Mouse (Mus musculus) MEL (cell line): ENCODE measurements around the gene Cdk10. TPM values are rescaled to one million over a fixed set of nuclear protein-coding genes. Genes with fewer than 3 reads are reported as not detected.

Source experiments
- DNase-seq: peaks from one replicate; pipeline ENCODE4 v3.0.0; 2011; ENCODE audit warnings: low read depth, low spot score
- H3K27ac ChIP-seq: 2 replicates; pipeline ENCODE4 v1.5.1; 2012; ENCODE audit warnings: low read depth, mild to moderate bottlenecking, control low read depth, low read length, moderate library complexity; ENCODE audit not compliant: control insufficient read depth
- H3K27me3 ChIP-seq, 2 experiments: fragments of 150-350 bp in 1 of 2; sonication (generic) in 1 of 2; 2 replicates each; pipeline ENCODE4 v1.6.1; 2012; ENCODE audit warnings: low read length in 2 of 2, mild to moderate bottlenecking in 2 of 2, improper control_type of control experiment in 1 of 2, moderate library complexity in 1 of 2; ENCODE audit not compliant: insufficient read depth in 2 of 2, control insufficient read depth in 1 of 2
- H3K36me3 ChIP-seq, 2 experiments: 2 replicates each; pipeline ENCODE4 v1.6.1; 2012 to 2014; ENCODE audit warnings: low read length in 2 of 2, improper control_type of control experiment in 1 of 2, inconsistent platforms in 1 of 2, mild to moderate bottlenecking in 1 of 2; ENCODE audit not compliant: insufficient read depth in 2 of 2, control insufficient read depth in 1 of 2
- H3K4me1 ChIP-seq, 2 experiments: fragments of 150-350 bp in 1 of 2; sonication (generic) in 1 of 2; 2 replicates each; pipeline ENCODE4 v1.6.1; 2012; ENCODE audit warnings: low read length in 2 of 2, improper control_type of control experiment in 1 of 2, mild to moderate bottlenecking in 1 of 2; ENCODE audit not compliant: insufficient read depth in 2 of 2, control insufficient read depth in 1 of 2
- H3K4me3 ChIP-seq, 2 experiments: fragments of 150-350 bp in 1 of 2; sonication (generic) in 1 of 2; 2 replicates each; pipeline ENCODE4 v1.5.1; 2012; ENCODE audit warnings: low read depth in 2 of 2, low read length in 2 of 2, mild to moderate bottlenecking in 2 of 2, moderate library complexity in 2 of 2, control low read depth in 1 of 2, improper control_type of control experiment in 1 of 2; ENCODE audit not compliant: control insufficient read depth in 1 of 2, insufficient read depth in 1 of 2
- H3K79me2 ChIP-seq: 2 replicates; pipeline ENCODE4 v1.6.1; 2012; ENCODE audit warnings: mild to moderate bottlenecking, low read length, moderate library complexity; ENCODE audit not compliant: control insufficient read depth, poor library complexity, insufficient read depth
- H3K9ac ChIP-seq: 2 replicates; pipeline ENCODE4 v1.6.1; 2012; ENCODE audit warnings: low read depth, mild to moderate bottlenecking, control low read depth, low read length, moderate library complexity; ENCODE audit not compliant: control insufficient read depth, poor library complexity, severe bottlenecking
- H3K9me3 ChIP-seq: fragments of 150-350 bp; sonication (generic); replicated peaks from 2 replicates; pipeline ENCODE4 v1.6.1; 2012; ENCODE audit warnings: mild to moderate bottlenecking, low read length, improper control_type of control experiment, moderate library complexity; ENCODE audit not compliant: insufficient read depth
- BHLHE40 ChIP-seq: IDR thresholded peaks from 2 replicates; pipeline ENCODE4 v1.6.1; 2012; ENCODE audit warnings: low read depth, mild to moderate bottlenecking, inconsistent platforms, low read length, improper control_type of control experiment, borderline replicate concordance
- CTCF ChIP-seq, 3 experiments: IDR thresholded peaks in 2 of 3; conservative IDR thresholded peaks in 1 of 3; 2 replicates each; pipeline ENCODE4 v1.5.1; 2011 to 2012; ENCODE audit warnings: low read length in 3 of 3, low read depth in 2 of 3, mild to moderate bottlenecking in 2 of 3, improper control_type of control experiment in 1 of 3, inconsistent platforms in 1 of 3, mixed read lengths in 1 of 3, moderate library complexity in 1 of 3; ENCODE audit not compliant: control insufficient read depth in 1 of 3, insufficient read depth in 1 of 3, poor library complexity in 1 of 3, severe bottlenecking in 1 of 3
- E2F4 ChIP-seq: IDR thresholded peaks from 2 replicates; pipeline ENCODE4 v1.6.1; 2011; ENCODE audit warnings: low read depth, low read length, improper control_type of control experiment, borderline replicate concordance
- ELF1 ChIP-seq: IDR thresholded peaks from 2 replicates; pipeline ENCODE4 v1.6.1; 2014; ENCODE audit warnings: low read depth, mild to moderate bottlenecking, inconsistent platforms, low read length, improper control_type of control experiment, moderate library complexity
- EP300 ChIP-seq, 2 experiments: IDR thresholded peaks; 2 replicates each; pipeline ENCODE4 v1.6.1; 2011; ENCODE audit warnings: improper control_type of control experiment in 2 of 2, low read length in 2 of 2, low read depth in 1 of 2, mild to moderate bottlenecking in 1 of 2
- ETS1 ChIP-seq: IDR thresholded peaks from 2 replicates; pipeline ENCODE4 v1.6.1; 2012; ENCODE audit warnings: low read depth, mild to moderate bottlenecking, inconsistent platforms, low read length, improper control_type of control experiment, moderate library complexity
- GABPA ChIP-seq: IDR thresholded peaks from 2 replicates; pipeline ENCODE4 v1.6.1; 2012; ENCODE audit warnings: low read depth, mild to moderate bottlenecking, inconsistent platforms, low read length, improper control_type of control experiment, moderate library complexity
- HCFC1 ChIP-seq: IDR thresholded peaks from 2 replicates; pipeline ENCODE4 v1.6.1; 2012; ENCODE audit warnings: low read depth, mild to moderate bottlenecking, inconsistent platforms, low read length, improper control_type of control experiment, moderate library complexity
- JUND ChIP-seq: IDR thresholded peaks from 2 replicates; pipeline ENCODE4 v1.6.1; 2011; ENCODE audit warnings: low read depth, mild to moderate bottlenecking, improper control_type of control experiment, low read length
- KAT2A ChIP-seq: conservative IDR thresholded peaks from 2 replicates; pipeline ENCODE4 v1.6.1; 2012; ENCODE audit warnings: low read depth, low read length, improper control_type of control experiment, inconsistent platforms
- MAFK ChIP-seq: IDR thresholded peaks from 2 replicates; pipeline ENCODE4 v1.6.1; 2011; ENCODE audit warnings: low read depth, mild to moderate bottlenecking, low read length, improper control_type of control experiment, borderline replicate concordance
- MAX ChIP-seq: IDR thresholded peaks from 2 replicates; pipeline ENCODE4 v1.6.1; 2011; ENCODE audit warnings: low read length, improper control_type of control experiment
- MAZ ChIP-seq: IDR thresholded peaks from 2 replicates; pipeline ENCODE4 v1.6.1; 2012; ENCODE audit warnings: low read depth, mild to moderate bottlenecking, inconsistent platforms, low read length, improper control_type of control experiment
- MEF2A ChIP-seq: IDR thresholded peaks from 2 replicates; pipeline ENCODE4 v1.6.1; 2014; ENCODE audit warnings: low read depth, mild to moderate bottlenecking, inconsistent platforms, low read length, improper control_type of control experiment; ENCODE audit not compliant: poor library complexity, insufficient replicate concordance, severe bottlenecking; ENCODE audit errors: extremely low read depth
- MXI1 ChIP-seq: IDR thresholded peaks from 2 replicates; pipeline ENCODE4 v1.6.1; 2011; ENCODE audit warnings: mild to moderate bottlenecking, low read depth, low read length, improper control_type of control experiment
- MYB ChIP-seq: IDR thresholded peaks from 2 replicates; pipeline ENCODE4 v1.6.1; 2011; ENCODE audit warnings: mild to moderate bottlenecking, low read depth, low read length, improper control_type of control experiment
- MYC ChIP-seq: IDR thresholded peaks from 2 replicates; pipeline ENCODE4 v1.6.1; 2011; ENCODE audit warnings: low read depth, mild to moderate bottlenecking, low read length, improper control_type of control experiment, moderate library complexity
- NELFE ChIP-seq: IDR thresholded peaks from 2 replicates; pipeline ENCODE4 v1.6.1; 2011; ENCODE audit warnings: low read depth, low read length, improper control_type of control experiment
- NRF1 ChIP-seq: IDR thresholded peaks from 2 replicates; pipeline ENCODE4 v1.6.1; 2014; ENCODE audit warnings: low read depth, mild to moderate bottlenecking, inconsistent platforms, low read length, improper control_type of control experiment, moderate library complexity; ENCODE audit not compliant: poor library complexity, insufficient read depth, severe bottlenecking
- POLR2A ChIP-seq, 2 experiments: IDR thresholded peaks; 2 replicates each; pipeline ENCODE4 v1.6.1; 2011 to 2012; ENCODE audit warnings: low read length in 2 of 2, mild to moderate bottlenecking in 2 of 2, control low read depth in 1 of 2, improper control_type of control experiment in 1 of 2, low read depth in 1 of 2, moderate library complexity in 1 of 2; ENCODE audit not compliant: control insufficient read depth in 1 of 2, insufficient read depth in 1 of 2, poor library complexity in 1 of 2
- POLR2AphosphoS2 ChIP-seq: IDR thresholded peaks from 2 replicates; pipeline ENCODE4 v1.6.1; 2011; ENCODE audit warnings: low read length, improper control_type of control experiment
- POLR2AphosphoS5 ChIP-seq: IDR thresholded peaks from 2 replicates; pipeline ENCODE4 v1.6.1; 2012; ENCODE audit warnings: low read depth, borderline replicate concordance, mild to moderate bottlenecking, inconsistent platforms, low read length, moderate library complexity, mixed read lengths
- RCOR1 ChIP-seq: IDR thresholded peaks from 2 replicates; pipeline ENCODE4 v1.6.1; 2012; ENCODE audit warnings: low read depth, mild to moderate bottlenecking, inconsistent platforms, low read length, improper control_type of control experiment
- SIN3A ChIP-seq: IDR thresholded peaks from 2 replicates; pipeline ENCODE4 v1.6.1; 2012; ENCODE audit warnings: low read length, improper control_type of control experiment, inconsistent platforms
- SMC3 ChIP-seq: IDR thresholded peaks from 2 replicates; pipeline ENCODE4 v1.6.1; 2011; ENCODE audit warnings: low read depth, low read length, improper control_type of control experiment
- TAL1 ChIP-seq: IDR thresholded peaks from 2 replicates; pipeline ENCODE4 v1.6.1; 2012; ENCODE audit warnings: mild to moderate bottlenecking, inconsistent platforms, low read length, moderate library complexity, mixed read lengths
- TBP ChIP-seq: IDR thresholded peaks from 2 replicates; pipeline ENCODE4 v1.8.0; 2011; ENCODE audit warnings: low read depth, low read length, improper control_type of control experiment
- TCF12 ChIP-seq: IDR thresholded peaks from 2 replicates; pipeline ENCODE4 v1.6.1; 2014; ENCODE audit warnings: low read depth, mild to moderate bottlenecking, inconsistent platforms, low read length, improper control_type of control experiment, moderate library complexity
- USF1 ChIP-seq: IDR thresholded peaks from 2 replicates; pipeline ENCODE4 v1.6.1; 2014; ENCODE audit warnings: low read depth, mild to moderate bottlenecking, inconsistent platforms, low read length, improper control_type of control experiment, moderate library complexity
- ZC3H11A ChIP-seq: IDR thresholded peaks from 2 replicates; pipeline ENCODE4 v1.6.1; 2012; ENCODE audit warnings: low read depth, mild to moderate bottlenecking, inconsistent platforms, low read length, improper control_type of control experiment
- ZKSCAN1 ChIP-seq: IDR thresholded peaks from 2 replicates; pipeline ENCODE4 v1.6.1; 2012; ENCODE audit warnings: low read depth, mild to moderate bottlenecking, inconsistent platforms, low read length, improper control_type of control experiment, moderate library complexity
- ZMIZ1 ChIP-seq: IDR thresholded peaks from 2 replicates; pipeline ENCODE4 v1.6.1; 2012; ENCODE audit warnings: low read depth, mild to moderate bottlenecking, inconsistent platforms, low read length, improper control_type of control experiment, moderate library complexity
- ZNF384 ChIP-seq: IDR thresholded peaks from 2 replicates; pipeline ENCODE4 v1.6.1; 2012; ENCODE audit warnings: low read depth, mild to moderate bottlenecking, inconsistent platforms, low read length, improper control_type of control experiment
- polyA plus RNA-seq, 2 experiments: library from polyadenylated mRNA; stranded (reverse) in 1 of 2; unstranded in 1 of 2; fragments of >175 nt in 1 of 2; fragments of >200 nt in 1 of 2; gene quantifications; 2 replicates each; pipeline versions ENCODE4 v1.2.1 to v1.2.4; 2012; ENCODE audit warnings: low replicate concordance in 2 of 2, low read depth in 1 of 2; ENCODE audit not compliant: insufficient read length in 2 of 2, insufficient read depth in 1 of 2, missing spikeins in 1 of 2
- total RNA-seq: library from RNA; depleted of rRNA; stranded (reverse); fragments of 300-350 nt; gene quantifications from 2 replicates; pipeline ENCODE4 v1.2.3, GENCODE M21; 2012; rRNA removed

Gene Cdk10
- total RNA-seq (23.2 and 28.0 TPM in 2 replicates), polyA plus RNA-seq (10 to 100 TPM in 1 of 2 experiments, not detected in 1; 43.8 TPM)

DNA sequence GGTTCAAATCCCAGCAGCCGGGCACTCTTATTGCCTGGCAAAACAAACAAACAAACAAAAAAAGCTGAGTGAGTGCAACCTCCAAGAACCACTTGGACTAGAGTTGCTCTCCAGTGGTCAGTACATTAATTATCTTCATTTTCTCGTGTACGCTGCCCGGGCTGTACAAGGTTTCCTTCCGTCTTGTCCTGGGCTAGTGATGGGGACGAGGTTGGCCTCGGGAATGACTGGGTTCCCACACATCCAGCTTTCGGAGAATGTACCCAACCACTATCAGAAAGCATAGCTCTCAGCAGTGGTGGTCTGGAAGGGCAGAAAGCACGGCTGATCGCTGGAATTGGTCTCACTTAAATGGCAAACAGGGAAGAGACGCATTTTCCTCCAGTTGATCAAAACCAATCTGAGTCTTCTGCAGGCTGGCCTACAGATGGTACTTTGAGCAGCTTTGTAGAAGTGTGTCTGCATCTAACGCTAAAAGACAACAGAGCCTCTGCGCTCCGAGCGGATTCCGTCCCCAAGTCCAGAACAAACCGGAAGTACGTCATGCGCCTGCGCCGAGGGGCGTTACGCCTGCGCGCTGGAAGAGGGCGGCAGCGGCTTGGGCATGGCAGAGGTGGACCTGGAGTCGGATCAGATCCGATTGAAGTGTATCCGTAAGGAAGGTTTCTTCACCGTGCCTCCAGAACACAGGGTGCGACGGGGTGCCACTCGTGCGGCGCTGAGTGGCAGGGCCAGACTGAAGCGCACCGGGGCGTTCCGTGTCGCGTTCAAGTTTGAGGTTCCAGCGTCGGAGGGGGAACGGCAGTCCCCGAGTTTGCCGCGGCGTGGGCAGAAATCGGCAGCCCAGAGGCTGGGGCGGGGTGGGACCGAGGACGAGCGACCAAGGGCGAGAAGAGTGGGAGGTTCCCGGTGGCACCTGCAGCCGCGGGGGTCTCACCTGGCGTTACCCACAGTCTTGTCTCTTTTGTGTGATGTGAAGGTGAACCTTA, at the start of gene Cdk10:
TSS of gene Cdk10 (plus strand) at position 565 of the 989 bp plus-strand sequence.
- Histone ChIP-seq H3K36me3 (peaks cover 0 to 7% of the 10 kb centered on the region in 2 experiments; a peak in 3 of 4 replicates), H3K4me1 (peaks cover 0 to 2% of the 10 kb centered on the region in 2 experiments; a peak in 1 of 4 replicates), H3K27me3 (no peaks in the 10 kb centered on the region), H3K27ac (peak within 1 kb of the TSS; percentile 45), H3K9ac (peak within 1 kb of the TSS; percentile 86), H3K9me3 (no peaks in the 10 kb centered on the region)
- TF ChIP-seq NRF1: peak; percentile 94
- peak; percentile 71; the same call in 1 of the 2 replicates for TF ChIP-seq KAT2A
- no peak for TF ChIP-seq ZKSCAN1
- no peak for TF ChIP-seq CTCF (IDR thresholded peaks at IDR 0.05 in 2 of 3, conservative IDR thresholded peaks at IDR 0.05 in 1 of 3; ENCODE audit: control insufficient read depth in 1 of 3, insufficient read depth in 1 of 3, low read depth in 2 of 3, low read length in 3 of 3, poor library complexity in 1 of 3, severe bottlenecking in 1 of 3)
- no peak; the same call in 1 of the 2 replicates for TF ChIP-seq E2F4
- TF ChIP-seq MAX: peak; percentile 84
- TF ChIP-seq POLR2A (IDR thresholded peaks at IDR 0.05; ENCODE audit: control insufficient read depth in 1 of 2, insufficient read depth in 1 of 2, low read depth in 1 of 2, low read length in 2 of 2, poor library complexity in 1 of 2): peak; percentile 83 to 99
- TF ChIP-seq NELFE: peak; percentile 99
- TF ChIP-seq RCOR1: no peak
- TF ChIP-seq ZMIZ1: peak; percentile 96
- no peak for TF ChIP-seq POLR2AphosphoS5
- TF ChIP-seq ZC3H11A: no peak
- no peak for TF ChIP-seq MAFK
- TF ChIP-seq MAZ: peak; percentile 57; the same call in 1 of the 2 replicates
- peak; percentile 90 for TF ChIP-seq ELF1
- no peak for TF ChIP-seq ZNF384
- TF ChIP-seq HCFC1: peak; percentile 94
- peak; percentile 92 for TF ChIP-seq TBP
- peak; percentile 96 for TF ChIP-seq SIN3A
- TF ChIP-seq EP300 (IDR thresholded peaks at IDR 0.05; ENCODE audit: low read depth in 1 of 2, low read length in 2 of 2): no peak
- TF ChIP-seq MYB: no peak
- peak; percentile 76 for TF ChIP-seq TCF12
- peak; percentile 96 for TF ChIP-seq MXI1
- 0 out of 2 replicates have a peak, but pooled peaks have one; percentile 49 for TF ChIP-seq JUND
- peak; percentile 32; the same call in 1 of the 2 replicates for TF ChIP-seq ETS1
- no peak for TF ChIP-seq MEF2A
- TF ChIP-seq BHLHE40: no peak
- no peak for TF ChIP-seq GABPA
- peak; percentile 73 for TF ChIP-seq MYC
- peak; percentile 97 for TF ChIP-seq POLR2AphosphoS2
- no peak for TF ChIP-seq SMC3
- no peak for TF ChIP-seq TAL1
- peak; percentile 47; the same call in 1 of the 2 replicates for TF ChIP-seq USF1
- TF ChIP-seq, all 39 proteins: peak for 18
- H3K79me2 ChIP-seq: peaks cover 6% of the 10 kb centered on the region; the same call in 1 of the 2 replicates
- H3K4me3 ChIP-seq: peak within 1 kb of the TSS; percentile 86 to 91
- peak; percentile 94 for DNase-seq
